Mouse (Mus musculus) inflammation-experienced regulatory T-cells, adult 6 months (primary cell): ENCODE measurements at regions not wholly inside any gene's neighbourhood (a gene's known extent, or its start where the extent isn't known, plus 50 kb on each side); places are given as distances from the start of the nearest gene placed in this dataset.

ENCODE experiments used
- ATAC-seq: one replicate; pipeline ENCODE4 v1.8.0; 2017

- no peak for ATAC-seq
These were observed 58.5 kb downstream of the Zfp36l2 start for GRCm38 (mm10) chr17:84129204-84129603.

GRCm38 (mm10) chr17:84128262-84128661, 59.5 kb downstream of the Zfp36l2 start:
- ATAC-seq, result no peak

GRCm38 (mm10) chr17:84126168-84126567, 61.6 kb downstream of the Zfp36l2 start:
- ATAC-seq, result no peak

- no peak for ATAC-seq
These were observed 64.6 kb downstream of the Zfp36l2 start for GRCm38 (mm10) chr17:84123161-84123560.

GRCm38 (mm10) chr17:84122486-84123131, 65.1 kb downstream of the Zfp36l2 start:
- no peak for ATAC-seq

- no peak for ATAC-seq
These were observed 66.5 kb downstream of the Zfp36l2 start for GRCm38 (mm10) chr17:84121291-84121690.

GRCm38 (mm10) chr17:84119221-84120017, 68.3 kb downstream of the Zfp36l2 start:
- peak; percentile 74 for ATAC-seq

- ATAC-seq, result no peak
These were observed 69.0 kb downstream of the Zfp36l2 start for GRCm38 (mm10) chr17:84118781-84119180.

GRCm38 (mm10) chr17:84118271-84118670, 69.5 kb downstream of the Zfp36l2 start:
- no peak for ATAC-seq

- no peak for ATAC-seq
These were observed 70.0 kb downstream of the Zfp36l2 start for GRCm38 (mm10) chr17:84117756-84118155.

- peak; percentile 51 for ATAC-seq
These were observed 71.1 kb downstream of the Zfp36l2 start for GRCm38 (mm10) chr17:84116340-84117279.

GRCm38 (mm10) chr17:84115957-84116339, 71.8 kb downstream of the Zfp36l2 start:
- no peak for ATAC-seq

GRCm38 (mm10) chr17:84115133-84115532, 72.6 kb downstream of the Zfp36l2 start:
- ATAC-seq, result no peak

- no peak for ATAC-seq
These were observed 73.3 kb downstream of the Zfp36l2 start for GRCm38 (mm10) chr17:84114279-84114994.

GRCm38 (mm10) chr17:84113608-84114278, 74.0 kb downstream of the Zfp36l2 start:
- peak; percentile 31 for ATAC-seq

- no peak for ATAC-seq
These were observed 75.2 kb downstream of the Zfp36l2 start for GRCm38 (mm10) chr17:84112411-84113031.

GRCm38 (mm10) chr17:84111787-84112370, 75.9 kb downstream of the Zfp36l2 start:
- ATAC-seq, result no peak

- ATAC-seq, result no peak
These were observed 76.8 kb downstream of the Zfp36l2 start for GRCm38 (mm10) chr17:84110945-84111344.

- ATAC-seq, result no peak
These were observed 77.6 kb downstream of the Zfp36l2 start for GRCm38 (mm10) chr17:84110000-84110695.
